Mouse (Mus musculus): ENCODE measurements around the gene Acvr1. TPM values are rescaled to one million over a fixed set of nuclear protein-coding genes. Genes with fewer than 3 reads are reported as not detected.

Gene Acvr1
- total RNA-seq (2023) = not detected

GRCm38 (mm10) chr2:58567066-58567810 is at the start of gene Acvr1, which contains the start of gene Upp2:
Acvr1 (minus strand) TSS chr2:58567157.
Upp2 (plus strand) TSS chr2:58567298.

GRCm38 (mm10) chr2:58469816-58470215 is 97.1 kb downstream of the Acvr1 start, which contains the start of gene Gm17409:
Gm17409 (plus strand) TSS chr2:58470116.

GRCm38 (mm10) chr2:58357414-58358131 is 209.4 kb downstream of the Acvr1 start, which contains the start of gene Acvr1c:
Acvr1c (minus strand) TSS chr2:58357895.

Other genes with a start within 250 kb of the Acvr1 start
- gene Acvr1c, start 209.3 kb downstream of the Acvr1 start, total RNA-seq (2023) = not detected
- not detected for gene Gm17409, start 97.0 kb downstream of the Acvr1 start, total RNA-seq (2023)
- not detected for gene Upp2, start 141 bp upstream of the Acvr1 start, total RNA-seq (2023)

All from B cell, adult 67 days (primary cell).